In the genomic region with DNA sequence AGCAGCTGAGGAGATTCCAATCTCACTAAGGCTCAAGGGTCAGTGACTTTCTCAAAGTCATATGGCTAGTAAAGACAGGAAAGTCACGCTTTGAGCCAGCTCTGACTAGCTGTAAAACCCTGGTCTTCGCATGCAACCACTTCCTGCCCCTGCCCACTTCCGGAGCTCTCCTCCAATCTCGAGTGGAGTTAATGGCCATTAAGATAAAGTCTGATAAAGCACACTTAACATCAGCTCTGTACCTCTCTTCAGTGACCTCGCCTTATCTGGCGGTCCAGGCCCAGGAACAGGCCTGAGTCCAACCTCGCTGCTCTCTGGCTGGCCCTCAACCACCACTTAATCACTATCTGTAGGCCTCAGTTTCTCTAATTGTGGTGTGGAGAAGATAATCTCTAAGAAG, we compare ENCODE assay signal across 12 mouse cellular contexts. TPM values are rescaled to one million over a fixed set of nuclear protein-coding genes. Genes with fewer than 3 reads are reported as not detected.
DNase-seq lines count a peak whose midpoint lies in the region; ATAC-seq and TF ChIP-seq lines count a peak whose summit lies in the region.
"Had no signal": no experiment of that assay in that cellular context is flagged by ENCODE, and none has a peak within 500 bp of the region (broad histone marks: within the 10 kb centered on the region; RNA-seq: fewer than 3 reads in every experiment).

No protein-coding gene starts in this region.

- no peak for TF ChIP-seq RAD21 in MEL (IDR thresholded peaks at IDR 0.05; ENCODE audit: low read depth, low read length)

- H3K4me2 ChIP-seq in liver, embryonic 11.5 days = peak overlapping the region; percentile 48
- H3K4me2 ChIP-seq in myocyte (ENCODE audit: low read depth) = peak overlapping the region; percentile 52
- H3K4me2 ChIP-seq: embryonic facial prominence, embryonic 15.5 days had no signal

- peaks cover 0 to 35% of the 10 kb centered on the region in 2 experiments; a peak in 2 of 4 replicates for H3K36me3 ChIP-seq in MEL (ENCODE audit: control insufficient read depth in 1 of 2, insufficient read depth in 2 of 2, low read length in 2 of 2)
- no peaks in the 10 kb centered on the region for H3K36me3 ChIP-seq in liver, embryonic 11.5 days (ENCODE audit: control insufficient read depth, insufficient read depth, low read length)
- H3K36me3 ChIP-seq in myocyte (ENCODE audit: control insufficient read depth, insufficient read depth) = no peaks in the 10 kb centered on the region
- H3K36me3 ChIP-seq: embryonic facial prominence, embryonic 15.5 days; hindbrain, embryonic 10.5 days had no signal

- peak; percentile 55 for ATAC-seq in erythroid progenitor cell, adult 5-6 weeks (replicated peaks; ENCODE audit: low FRiP score, poor library complexity, severe bottlenecking)
- ATAC-seq in liver, embryonic 11.5 days (replicated peaks; ENCODE audit: low FRiP score) = peak; percentile 68
- ATAC-seq: Patski had no signal

- no peaks in the 10 kb centered on the region for H3K9me3 ChIP-seq in MEL (replicated peaks; ENCODE audit: insufficient read depth, low read length)
- no peaks in the 10 kb centered on the region for H3K9me3 ChIP-seq in liver, embryonic 11.5 days (ENCODE audit: control insufficient read depth, low read length)
- H3K9me3 ChIP-seq: embryonic facial prominence, embryonic 15.5 days; hindbrain, embryonic 10.5 days had no signal

- TF ChIP-seq POLR2A in MEL (IDR thresholded peaks at IDR 0.05; ENCODE audit: control insufficient read depth in 1 of 2, insufficient read depth in 1 of 2, low read depth in 1 of 2, low read length in 2 of 2, poor library complexity in 1 of 2) = no peak
- TF ChIP-seq POLR2A in myocyte (IDR thresholded peaks at IDR 0.05; ENCODE audit: insufficient read length, low read depth) = no peak

- peak; percentile 76 for DNase-seq in MEL (ENCODE audit: low read depth, low spot score)
- no peak for DNase-seq in liver, embryonic 11.5 days (ENCODE audit: low spot score)
- DNase-seq in retina, embryonic 14.5 days (ENCODE audit: low spot score) = no peak
- no peak for DNase-seq in frontal cortex, postnatal 14 days (ENCODE audit: low spot score in 2 of 2)
- DNase-seq in gastrocnemius, postnatal 10 days = no peak
- DNase-seq: gastrocnemius, adult 2 months; left cerebral cortex, postnatal 4 days had no signal

- no peak overlapping the region for H3K4me3 ChIP-seq in MEL (ENCODE audit: control insufficient read depth in 1 of 2, insufficient read depth in 1 of 2, low read depth in 2 of 2, low read length in 2 of 2)
- no peak overlapping the region for H3K4me3 ChIP-seq in liver, embryonic 11.5 days (ENCODE audit: low read depth, low read length)
- H3K4me3 ChIP-seq in myocyte = no peak overlapping the region
- H3K4me3 ChIP-seq: embryonic facial prominence, embryonic 15.5 days; gastrocnemius, adult 2 months; hindbrain, embryonic 10.5 days had no signal

- H3K79me2 ChIP-seq in MEL (ENCODE audit: control insufficient read depth, insufficient read depth, low read length, poor library complexity) = no peaks in the 10 kb centered on the region
- peaks cover 86% of the 10 kb centered on the region for H3K79me2 ChIP-seq in myocyte (ENCODE audit: control insufficient read depth, insufficient read depth)

- peak; percentile 90 to 94 for TF ChIP-seq EP300 in MEL (IDR thresholded peaks at IDR 0.05; ENCODE audit: low read depth in 1 of 2, low read length in 2 of 2)

- 11% methylated on average over 7 of the region's 7 CpGs for WGBS in liver, embryonic 11.5 days

- peak overlapping the region; percentile 81 for H3K27ac ChIP-seq in MEL (ENCODE audit: control insufficient read depth, low read depth, low read length)
- H3K27ac ChIP-seq in liver, embryonic 11.5 days (ENCODE audit: low read depth, low read length) = peak overlapping the region; percentile 56
- H3K27ac ChIP-seq: gastrocnemius, adult 2 months; hindbrain, embryonic 10.5 days had no signal

- TF ChIP-seq CTCF in MEL (IDR thresholded peaks at IDR 0.05 in 2 of 3, conservative IDR thresholded peaks at IDR 0.05 in 1 of 3; ENCODE audit: control insufficient read depth in 1 of 3, insufficient read depth in 1 of 3, low read depth in 2 of 3, low read length in 3 of 3, poor library complexity in 1 of 3, severe bottlenecking in 1 of 3) = no peak

- no peak overlapping the region for H3K9ac ChIP-seq in MEL (ENCODE audit: control insufficient read depth, low read depth, low read length, poor library complexity, severe bottlenecking)
- no peak overlapping the region for H3K9ac ChIP-seq in liver, embryonic 11.5 days (ENCODE audit: low read depth, low read length)
- H3K9ac ChIP-seq: embryonic facial prominence, embryonic 15.5 days had no signal

- no peaks in the 10 kb centered on the region for H3K27me3 ChIP-seq in MEL (ENCODE audit: control insufficient read depth in 1 of 2, insufficient read depth in 2 of 2, low read length in 2 of 2)
- H3K27me3 ChIP-seq in liver, embryonic 11.5 days (replicated peaks; ENCODE audit: control insufficient read depth, insufficient read depth, low read length) = peaks cover 42% of the 10 kb centered on the region
- H3K27me3 ChIP-seq in myocyte (ENCODE audit: control insufficient read depth, insufficient read depth, insufficient read length) = no peaks in the 10 kb centered on the region
- H3K27me3 ChIP-seq: embryonic facial prominence, embryonic 15.5 days; Patski had no signal

- H3K4me1 ChIP-seq in MEL (ENCODE audit: control insufficient read depth in 1 of 2, insufficient read depth in 2 of 2, low read length in 2 of 2) = peaks cover 25 to 50% of the 10 kb centered on the region in 2 experiments
- H3K4me1 ChIP-seq in liver, embryonic 11.5 days (replicated peaks; ENCODE audit: control insufficient read depth, insufficient read depth, low read length) = peaks cover 54% of the 10 kb centered on the region

- no peak overlapping the region for H3ac ChIP-seq in myocyte (ENCODE audit: control insufficient read depth, insufficient read length)

TF ChIP-seq in MEL, 35 proteins besides CTCF, POLR2A, EP300 and RAD21 (continues in another document):
- TF ChIP-seq MAX (IDR thresholded peaks at IDR 0.05; ENCODE audit: low read length) (peak; percentile 37; the same call in 1 of the 2 replicates), MEF2A (IDR thresholded peaks at IDR 0.05; ENCODE audit: extremely low read depth, insufficient replicate concordance, low read depth, low read length, poor library complexity, severe bottlenecking) (peak; percentile 61; the same call in 1 of the 2 replicates), MXI1 (IDR thresholded peaks at IDR 0.05; ENCODE audit: low read depth, low read length) (peak; percentile 47), GATA1 (IDR thresholded peaks at IDR 0.05; ENCODE audit: low read depth, low read length) (peak; percentile 97)

TF ChIP-seq in myocyte, 11 proteins besides CTCF, POLR2A, EP300 and RAD21 (continues in another document):
- TF ChIP-seq E2F4 (IDR thresholded peaks at IDR 0.05; ENCODE audit: insufficient read depth) = no peak
- no peak for TF ChIP-seq TCF12 (IDR thresholded peaks at IDR 0.05; ENCODE audit: insufficient read depth, poor library complexity, severe bottlenecking)
- TF ChIP-seq MYOG (IDR thresholded peaks at IDR 0.05; ENCODE audit: control insufficient read depth in 1 of 3, insufficient read depth in 1 of 3, insufficient read length in 2 of 3, low read depth in 2 of 3) = no peak
- TF ChIP-seq SRF (IDR thresholded peaks at IDR 0.05; ENCODE audit: control insufficient read depth, insufficient read length, low read depth) = no peak
- no peak for TF ChIP-seq REST (IDR thresholded peaks at IDR 0.05; ENCODE audit: insufficient read depth, insufficient read length)
- TF ChIP-seq MYOD1 (IDR thresholded peaks at IDR 0.05; ENCODE audit: control insufficient read depth in 1 of 3, insufficient read length in 2 of 3, low read depth in 2 of 3) = no peak

RNA-seq across cellular contexts. Expression of a gene that starts 26.7 kb away (rescaled TPM):
- 0.92 and 1.3 TPM in 2 replicates for total RNA-seq in MEL (2012; rRNA removed)
- polyA plus RNA-seq in MEL (2012; ENCODE audit: insufficient read depth in 1 of 2, insufficient read length in 2 of 2, low read depth in 1 of 2, low replicate concordance in 2 of 2, missing spikeins in 1 of 2) = 1 to 10 TPM in 1 of 2 experiments, not detected in 1; 6.9 TPM
- not detected in 2 replicates for total RNA-seq in erythroid progenitor cell, adult 5-6 weeks (2015; ENCODE audit: low replicate concordance)
- not detected in 2 replicates for total RNA-seq in erythroid progenitor cell, adult 5-6 weeks (2017; ENCODE audit: low replicate concordance)
- polyA plus RNA-seq in liver, embryonic 11.5 days (2014; fragmentation: Nextera tagmentation; extraction: Ambion mirVana) = 1.2 and 1.6 TPM in 2 replicates
- polyA plus RNA-seq in myocyte (2012; fragmentation: generic; extraction: Trizol) = 25.4 TPM
- total RNA-seq in gastrocnemius, postnatal 10 days (2021) = 1 to 10 TPM; 2.6 to 4.9 TPM

RNA-seq across cellular contexts. Expression of a gene that starts 44.9 kb away (rescaled TPM):
- 89.5 and 113 TPM in 2 replicates for total RNA-seq in MEL (2012; rRNA removed)
- polyA plus RNA-seq in MEL (2012; ENCODE audit: insufficient read depth in 1 of 2, insufficient read length in 2 of 2, low read depth in 1 of 2, low replicate concordance in 2 of 2, missing spikeins in 1 of 2) (100 to 1,000 TPM; 179 to 539 TPM), myocyte (2012; fragmentation: generic; extraction: Trizol) (183 TPM)
- 21.0 and 29.9 TPM in 2 replicates for total RNA-seq in erythroid progenitor cell, adult 5-6 weeks (2015; ENCODE audit: low replicate concordance)
- total RNA-seq in erythroid progenitor cell, adult 5-6 weeks (2017; ENCODE audit: low replicate concordance) = 25.3 and 61.2 TPM in 2 replicates
- polyA plus RNA-seq in liver, embryonic 11.5 days (2014; fragmentation: Nextera tagmentation; extraction: Ambion mirVana) = 129 TPM in 2 replicates
- total RNA-seq in gastrocnemius, postnatal 10 days (2021) = 10 to 100 TPM; 35.5 to 48.5 TPM

RNA-seq across cellular contexts. Expression of a gene that starts 45.0 kb away (rescaled TPM):
- total RNA-seq in MEL (2012; rRNA removed) = 11.6 and 14.2 TPM in 2 replicates
- 10 to 100 TPM in 1 of 2 experiments, not detected in 1; 28.3 TPM for polyA plus RNA-seq in MEL (2012; ENCODE audit: insufficient read depth in 1 of 2, insufficient read length in 2 of 2, low read depth in 1 of 2, low replicate concordance in 2 of 2, missing spikeins in 1 of 2)
- 6.8 and 29.8 TPM in 2 replicates for total RNA-seq in erythroid progenitor cell, adult 5-6 weeks (2015; ENCODE audit: low replicate concordance)
- 8.1 and 11.6 TPM in 2 replicates for total RNA-seq in erythroid progenitor cell, adult 5-6 weeks (2017; ENCODE audit: low replicate concordance)
- 17.2 and 18.9 TPM in 2 replicates for polyA plus RNA-seq in liver, embryonic 11.5 days (2014; fragmentation: Nextera tagmentation; extraction: Ambion mirVana)
- polyA plus RNA-seq in myocyte (2012; fragmentation: generic; extraction: Trizol) = 7.8 TPM
- 10 to 100 TPM in 1 of 2 experiments, 1 to 10 TPM in 1; 8.3 to 13.3 TPM for total RNA-seq in gastrocnemius, postnatal 10 days (2021)

RNA-seq across cellular contexts. Expression of a gene that starts 52.9 kb away (rescaled TPM):
- total RNA-seq in MEL (2012; rRNA removed) = 0.13 and 0.31 TPM in 2 replicates
- polyA plus RNA-seq in MEL (2012; ENCODE audit: insufficient read depth in 1 of 2, insufficient read length in 2 of 2, low read depth in 1 of 2, low replicate concordance in 2 of 2, missing spikeins in 1 of 2) = under 1 TPM in 1 of 2 experiments, not detected in 1; 0.43 TPM
- total RNA-seq in erythroid progenitor cell, adult 5-6 weeks (2015; ENCODE audit: low replicate concordance) = not detected in 2 replicates
- total RNA-seq in erythroid progenitor cell, adult 5-6 weeks (2017; ENCODE audit: low replicate concordance) = not detected in 2 replicates
- polyA plus RNA-seq in liver, embryonic 11.5 days (2014; fragmentation: Nextera tagmentation; extraction: Ambion mirVana) = 0.36 and 0.40 TPM in 2 replicates
- 51.1 TPM for polyA plus RNA-seq in myocyte (2012; fragmentation: generic; extraction: Trizol)
- 10 to 100 TPM; 63.6 to 64.4 TPM for total RNA-seq in gastrocnemius, postnatal 10 days (2021)
